Mouse (Mus musculus) liver, embryonic 14.5 days (tissue): Measurements from ENCODE around the gene Zmynd8. TPM values are rescaled to one million over a fixed set of nuclear protein-coding genes. Genes with fewer than 3 reads are reported as not detected.
"Not testable (repeated sequence)": the region's sequence is repeated elsewhere in the genome, so short reads cannot be mapped to it uniquely, and the experiment has no call there.

Source experiments
- ATAC-seq: fragments of 200-750 bp; cut with Nextera tagmentation; 2 replicates; pipeline ENCODE4 v1.8.0; 2017; ENCODE audit warnings: moderate number of reproducible peaks, mild to moderate bottlenecking, moderate library complexity; ENCODE audit not compliant: insufficient read depth
- DNase-seq, 3 experiments: peaks; one replicate each; pipeline ENCODE4 v3.0.0-alpha.2; 2012 to 2013; ENCODE audit warnings: low read depth in 3 of 3, low spot score in 3 of 3
- H3K27ac ChIP-seq: fragments of 300-500 bp; sonication (generic); 2 replicates; pipeline ENCODE4 v1.5.1; 2014; ENCODE audit warnings: moderate library complexity, mild to moderate bottlenecking, control low read depth, inconsistent platforms
- H3K27me3 ChIP-seq: fragments of 300-500 bp; sonication (generic); 2 replicates; pipeline ENCODE4 v1.6.1; 2014; ENCODE audit warnings: mild to moderate bottlenecking, low read length, moderate library complexity; ENCODE audit not compliant: control insufficient read depth, insufficient read depth
- H3K36me3 ChIP-seq: fragments of 300-500 bp; sonication (generic); replicated peaks from 2 replicates; pipeline ENCODE4 v1.6.1; 2014; ENCODE audit warnings: low read depth; ENCODE audit not compliant: control insufficient read depth, insufficient read depth
- H3K4me1 ChIP-seq, 2 experiments: fragments of 200-500 bp in 1 of 2; fragments of 300-500 bp in 1 of 2; sonication (generic) in 1 of 2; replicated peaks; 2 replicates each; pipeline ENCODE4 v1.6.1; 2012 to 2014; ENCODE audit warnings: antibody characterized with exemption in 1 of 2, inconsistent platforms in 1 of 2, low read length in 1 of 2; ENCODE audit not compliant: control insufficient read depth in 2 of 2, insufficient read depth in 2 of 2
- H3K4me2 ChIP-seq: fragments of 300-500 bp; sonication (generic); 2 replicates; pipeline ENCODE4 v1.6.1; 2014; ENCODE audit warnings: low read depth, mild to moderate bottlenecking, control low read depth, moderate library complexity
- H3K4me3 ChIP-seq, 2 experiments: fragments of 200-500 bp in 1 of 2; fragments of 300-500 bp in 1 of 2; sonication (generic) in 1 of 2; 2 replicates each; pipeline ENCODE4 v1.5.1; 2012 to 2014; ENCODE audit warnings: low read depth in 2 of 2, low read length in 2 of 2, mild to moderate bottlenecking in 2 of 2, control low read depth in 1 of 2, inconsistent platforms in 1 of 2, moderate library complexity in 1 of 2; ENCODE audit not compliant: insufficient read depth in 1 of 2
- H3K9ac ChIP-seq: fragments of 300-500 bp; sonication (generic); replicated peaks from 2 replicates; pipeline ENCODE4 v1.6.1; 2014; ENCODE audit warnings: mild to moderate bottlenecking, control low read depth, moderate library complexity
- H3K9me3 ChIP-seq: fragments of 300-500 bp; sonication (generic); 2 replicates; pipeline ENCODE4 v1.6.1; 2016; ENCODE audit warnings: low read length, mixed read lengths; ENCODE audit not compliant: control insufficient read depth
- CTCF ChIP-seq: IDR thresholded peaks from 2 replicates; pipeline ENCODE4 v1.5.1; 2016; ENCODE audit warnings: antibody characterized with exemption, low read depth, control low read depth
- EP300 ChIP-seq: IDR thresholded peaks from 2 replicates; pipeline ENCODE4 v1.6.1; 2016; ENCODE audit warnings: antibody characterized with exemption, low read depth
- WGBS: fragments of 180-500 bp; shearing (Covaris S2); extraction: QIAGEN DNeasy Blood & Tissue Kit; methylation state at CpG from one replicate; pipeline ENCODE4 v1.1.7; 2014; ENCODE audit not compliant: insufficient replicate concordance; 5-methylcytosine and 5-hydroxymethylcytosine counted together
- polyA plus RNA-seq, 2 experiments: library from polyadenylated mRNA; depleted of rRNA in 1 of 2; stranded (reverse) in 1 of 2; unstranded in 1 of 2; fragments of >200 nt; fragmentation: Nextera tagmentation in 1 of 2; extraction: Ambion mirVana in 1 of 2; gene quantifications; 2 replicates each; pipeline versions ENCODE4 v1.2.1 to v1.2.3; 2012 to 2014

Gene Zmynd8
- polyA plus RNA-seq, 2 experiments, result 16.3 to 17.7 TPM

GRCm38 (mm10) chr2:165809901-165810477, 88.8 kb downstream of the Zmynd8 start:
- no peaks in the 10 kb centered on the region for H3K9me3 ChIP-seq
- H3K4me1 ChIP-seq, result no peaks in the 10 kb centered on the region
- no peak for DNase-seq
- WGBS, result 93% methylated on average over 5 of the region's 5 CpGs
- H3K4me2 ChIP-seq, result no peak overlapping the region
- no peak overlapping the region for H3K9ac ChIP-seq
- no peak overlapping the region for H3K4me3 ChIP-seq
- H3K27me3 ChIP-seq, result no peaks in the 10 kb centered on the region
- H3K27ac ChIP-seq, result no peak overlapping the region
- H3K36me3 ChIP-seq, result peaks cover 82% of the 10 kb centered on the region
- ATAC-seq, result no peak
- TF ChIP-seq CTCF, result no peak
- no peak for TF ChIP-seq EP300

- Histone ChIP-seq H3K9me3 (no peaks in the 10 kb centered on the region), H3K4me2 (no peak overlapping the region), H3K9ac (no peak overlapping the region), H3K4me1 (no peaks in the 10 kb centered on the region), H3K4me3 (no peak overlapping the region), H3K36me3 (peaks cover 79% of the 10 kb centered on the region), H3K27ac (no peak overlapping the region), H3K27me3 (no peaks in the 10 kb centered on the region)
- no peak for DNase-seq
- no peak for ATAC-seq
- TF ChIP-seq EP300, result no peak
- no peak for TF ChIP-seq CTCF
- WGBS, result 82% methylated on average over 5 of the region's 5 CpGs
Measured at GRCm38 (mm10) chr2:165809091-165809490, 89.7 kb downstream of the Zmynd8 start.

- no peak for DNase-seq
- no peak for ATAC-seq
- no peak overlapping the region for H3K4me2 ChIP-seq
- TF ChIP-seq CTCF (no peak), EP300 (no peak)
- WGBS, result 85% methylated on average over 12 of the region's 12 CpGs
- H3K9ac ChIP-seq, result no peak overlapping the region
- H3K4me1 ChIP-seq, result no peaks in the 10 kb centered on the region
- H3K27me3 ChIP-seq, result no peaks in the 10 kb centered on the region
- H3K36me3 ChIP-seq, result peaks cover 74% of the 10 kb centered on the region
- no peak overlapping the region for H3K27ac ChIP-seq
- no peaks in the 10 kb centered on the region for H3K9me3 ChIP-seq
- H3K4me3 ChIP-seq, result no peak overlapping the region
Measured at GRCm38 (mm10) chr2:165808179-165808975, 90.4 kb downstream of the Zmynd8 start.

- 82% methylated on average over 3 of the region's 3 CpGs for WGBS
- H3K9me3 ChIP-seq, H3K9ac ChIP-seq, H3K4me2 ChIP-seq, H3K27me3 ChIP-seq, H3K4me3 ChIP-seq, H3K27ac ChIP-seq, ATAC-seq, DNase-seq, H3K4me1 ChIP-seq: not testable (repeated sequence)
- peaks cover 49% of the 10 kb centered on the region for H3K36me3 ChIP-seq
Measured at GRCm38 (mm10) chr2:165800174-165800573, 98.6 kb downstream of the Zmynd8 start.

- peaks cover 0 to 7% of the 10 kb centered on the region in 2 experiments; a peak in 2 of 4 replicates for H3K4me1 ChIP-seq
- WGBS, result 82% methylated on average over 7 of the region's 8 CpGs
- H3K9me3 ChIP-seq, result no peaks in the 10 kb centered on the region
- no peak overlapping the region for H3K27ac ChIP-seq
- no peak overlapping the region for H3K4me3 ChIP-seq
- no peaks in the 10 kb centered on the region for H3K27me3 ChIP-seq
- no peak overlapping the region for H3K4me2 ChIP-seq
- DNase-seq (no peak), ATAC-seq (no peak)
- no peak overlapping the region for H3K9ac ChIP-seq
- peaks cover 55% of the 10 kb centered on the region for H3K36me3 ChIP-seq
- TF ChIP-seq EP300 (no peak), CTCF (no peak)
Measured at GRCm38 (mm10) chr2:165797876-165798275, 100.9 kb downstream of the Zmynd8 start.
